Mouse (Mus musculus): ENCODE results near the gene Pcnx4.
"Not testable (repeated sequence)": the region's sequence is repeated elsewhere in the genome, so short reads cannot be mapped to it uniquely, and the experiment has no call there.

The Pcnx4 gene

DNA sequence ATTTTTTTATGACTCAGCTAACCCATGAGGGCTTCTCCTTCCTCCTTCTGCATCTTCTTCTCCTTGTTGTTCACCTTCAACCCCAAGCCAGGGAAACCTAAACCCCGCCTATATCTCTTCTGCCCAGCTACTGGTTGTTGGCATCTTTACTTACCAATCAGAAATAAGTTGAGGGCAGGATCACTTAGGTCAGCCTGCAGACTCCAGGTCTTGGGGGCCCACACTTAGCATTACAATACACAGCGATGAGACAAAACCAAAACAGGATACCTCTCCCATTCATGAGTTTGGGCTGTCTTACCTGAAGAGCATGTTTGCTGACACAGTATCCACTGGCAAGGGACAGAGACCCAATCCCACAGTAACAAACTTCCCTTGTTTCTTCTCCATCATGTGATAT lies 57.8 kb downstream of the Pcnx4 start:
- ATAC-seq (ENCODE audit: low TSS enrichment): no peak

DNA sequence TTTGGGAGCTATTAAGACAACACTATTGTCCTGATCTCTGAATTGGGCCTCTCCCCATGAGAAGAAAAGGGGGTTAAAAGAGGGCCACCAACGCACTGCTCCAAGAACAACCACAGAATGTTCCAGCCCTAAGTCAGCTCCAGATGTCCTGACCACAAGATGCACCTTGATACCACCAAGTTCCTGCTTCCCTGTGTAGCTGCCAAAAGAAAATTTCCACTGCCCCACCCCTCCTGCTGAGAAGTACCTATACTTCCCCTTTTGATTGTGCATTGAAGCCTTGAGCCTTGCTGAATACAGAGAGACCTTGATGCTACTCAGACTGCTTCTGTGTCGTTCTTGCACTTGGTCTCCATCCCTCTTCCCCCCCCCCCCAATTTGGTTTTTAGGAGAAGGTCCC lies 62.5 kb downstream of the Pcnx4 start:
- ATAC-seq (ENCODE audit: low TSS enrichment): not testable (repeated sequence)

DNA sequence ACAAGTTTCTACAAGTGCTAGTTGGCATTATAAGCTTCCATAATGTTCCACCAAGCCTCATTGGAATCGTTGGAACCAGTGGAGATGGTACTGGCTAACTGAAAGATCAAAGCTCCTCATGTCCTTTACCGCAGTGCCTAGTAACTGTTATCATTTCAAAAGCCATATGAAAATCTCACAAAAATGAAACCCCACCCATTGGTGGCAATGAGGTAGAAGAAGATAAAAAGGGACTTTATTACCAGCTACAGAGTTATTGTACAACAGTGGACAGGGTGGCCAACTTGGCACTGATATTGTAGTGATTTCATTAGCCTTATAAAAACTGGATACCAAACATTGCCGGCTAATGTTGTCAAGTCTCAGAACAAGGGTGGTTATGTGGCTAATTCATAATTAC lies 75.9 kb downstream of the Pcnx4 start:
- no peak for ATAC-seq (ENCODE audit: low TSS enrichment)

DNA sequence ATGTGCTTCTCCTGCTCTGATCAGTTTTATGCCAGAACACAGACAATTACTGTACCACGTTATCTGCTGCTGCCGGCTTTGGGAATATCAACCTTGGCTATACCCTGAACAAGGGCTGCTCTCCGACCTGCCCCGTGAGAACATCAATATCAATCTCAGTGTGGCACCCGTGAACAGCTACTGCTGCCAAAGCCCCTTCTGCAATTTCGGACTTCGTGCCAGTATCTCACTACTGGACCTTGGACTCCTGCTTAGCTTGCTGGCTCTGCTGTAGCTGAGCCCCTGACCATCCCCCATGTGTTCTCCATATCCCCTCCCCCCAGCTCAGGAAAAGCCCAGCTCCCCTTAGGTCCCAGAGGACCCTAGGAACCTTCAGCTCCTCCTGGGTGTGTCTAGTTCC lies 84.7 kb downstream of the Pcnx4 start:
- no peak for ATAC-seq (ENCODE audit: low TSS enrichment)

DNA sequence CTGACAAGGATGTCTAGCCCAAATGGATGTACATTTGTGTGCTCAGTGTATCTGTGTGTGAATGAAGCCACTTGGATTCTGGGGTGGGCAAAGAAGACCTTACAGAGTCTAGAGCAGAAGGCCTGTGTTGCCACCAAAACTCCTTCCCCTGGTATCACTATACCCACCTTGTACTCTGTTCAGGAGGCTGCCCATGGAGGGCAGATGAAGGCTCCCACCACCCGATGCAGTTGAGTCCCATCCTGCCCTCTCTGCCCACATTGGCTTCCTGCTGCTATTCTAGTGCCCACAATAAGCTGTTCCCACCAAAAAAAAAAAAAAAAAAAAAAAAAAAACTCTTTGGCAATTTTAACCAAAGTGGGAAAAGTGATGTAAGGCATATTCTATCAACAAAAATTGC lies 85.3 kb downstream of the Pcnx4 start:
- no peak for ATAC-seq (ENCODE audit: low TSS enrichment)

DNA sequence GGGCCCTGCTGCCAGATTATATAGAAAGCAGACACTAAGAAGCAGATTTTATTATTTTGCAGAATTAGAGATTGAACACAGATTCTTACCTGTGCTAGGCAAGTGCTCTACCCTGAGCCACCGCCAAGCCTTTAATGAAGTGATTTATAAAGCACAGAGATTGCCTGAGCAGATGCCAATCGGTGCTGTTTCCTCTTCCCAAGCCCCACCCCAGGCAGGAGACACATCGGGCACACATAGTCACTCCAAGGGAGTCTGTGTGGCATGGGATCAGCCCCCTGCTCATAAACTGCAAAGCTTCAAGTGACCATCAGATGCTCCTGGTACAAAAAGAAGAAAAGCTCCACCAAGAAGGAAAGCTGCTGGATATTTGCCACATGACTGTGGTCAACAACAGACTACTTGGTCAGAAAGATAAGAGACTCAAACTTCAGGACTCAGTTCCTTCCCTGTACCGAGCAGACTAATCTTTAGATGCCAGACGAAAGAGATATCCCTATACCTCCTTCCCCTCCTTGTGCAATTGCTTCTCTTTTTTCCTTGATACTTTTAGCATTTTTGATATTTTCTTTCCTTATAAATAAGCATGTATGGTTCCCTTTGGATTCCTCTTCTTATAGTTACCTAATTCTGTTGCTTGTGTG lies 86.8 kb downstream of the Pcnx4 start:
- no peak for ATAC-seq (ENCODE audit: low TSS enrichment)

DNA sequence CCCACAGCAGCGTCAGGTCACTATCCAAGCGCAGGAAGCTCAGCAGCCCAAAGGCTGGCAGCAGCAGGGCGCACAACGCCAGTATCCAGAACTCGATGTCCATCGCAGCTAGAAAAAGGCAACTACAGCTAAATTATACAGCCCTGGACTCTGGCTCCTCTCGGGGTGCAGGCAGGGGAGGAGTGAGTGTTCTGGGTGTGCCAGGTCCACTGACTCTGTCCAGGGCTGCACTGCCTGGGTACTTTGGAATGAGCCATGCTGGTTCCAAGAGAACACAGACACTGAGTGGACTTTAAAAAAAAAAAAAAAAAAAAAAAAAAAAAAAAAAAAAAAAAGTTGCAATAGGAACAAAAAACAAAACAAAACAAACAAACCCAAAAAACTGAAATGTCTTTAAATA lies 92.6 kb downstream of the Pcnx4 start:
- no peak for ATAC-seq (ENCODE audit: low TSS enrichment)

All from frontal cortex, adult (tissue).